Mouse (Mus musculus) mesoderm, embryonic 11.5 days (tissue): ENCODE results near the gene Kifc1.
"Not testable (repeated sequence)": the region's sequence is repeated elsewhere in the genome, so short reads cannot be mapped to it uniquely, and the experiment has no call there.

Source experiments
- DNase-seq: peaks from one replicate; pipeline ENCODE4 v3.0.0-alpha.2; 2012; ENCODE audit warnings: low read depth, low spot score

The Kifc1 gene

GRCm38 (mm10) chr17:33902079-33902478, 11.6 kb upstream of the Kifc1 start:
- DNase-seq = no peak

DNA sequence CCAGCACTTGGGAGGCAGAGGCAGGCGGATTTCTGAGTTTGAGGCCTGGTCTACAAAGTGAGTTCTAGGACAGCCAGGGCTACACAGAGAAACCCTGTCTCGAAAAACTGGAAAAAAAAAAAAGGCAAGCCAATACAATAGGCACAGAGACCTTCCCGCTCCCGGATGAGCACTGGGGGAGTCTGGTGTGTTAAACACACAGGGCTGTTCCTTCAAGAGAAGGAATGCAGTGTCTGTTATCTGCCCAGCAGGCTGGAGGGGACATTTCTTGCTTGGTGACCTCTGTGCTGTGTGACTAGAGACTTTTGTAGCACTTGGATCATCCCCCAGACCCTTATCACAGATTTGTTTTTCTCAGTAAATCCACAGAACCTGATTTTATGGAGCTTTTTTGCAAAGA, 11.2 kb upstream of the Kifc1 start:
- no peak for DNase-seq

DNA sequence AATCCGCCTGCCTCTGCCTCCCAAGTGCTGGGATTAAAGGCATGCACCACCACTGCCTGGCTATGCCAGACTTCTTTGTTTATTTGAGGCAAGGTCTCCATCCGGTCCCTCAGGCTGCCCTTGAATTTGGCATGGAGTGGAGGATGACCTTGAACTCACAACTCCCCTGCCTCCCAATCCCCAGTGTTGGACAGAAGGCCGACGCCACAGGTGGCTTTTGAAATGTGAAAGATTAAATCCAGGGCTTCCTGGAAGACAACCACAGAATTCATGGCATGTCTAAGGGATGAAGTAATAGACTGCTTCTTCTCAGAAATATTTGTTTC, 10.5 kb upstream of the Kifc1 start:
- DNase-seq = no peak

DNA sequence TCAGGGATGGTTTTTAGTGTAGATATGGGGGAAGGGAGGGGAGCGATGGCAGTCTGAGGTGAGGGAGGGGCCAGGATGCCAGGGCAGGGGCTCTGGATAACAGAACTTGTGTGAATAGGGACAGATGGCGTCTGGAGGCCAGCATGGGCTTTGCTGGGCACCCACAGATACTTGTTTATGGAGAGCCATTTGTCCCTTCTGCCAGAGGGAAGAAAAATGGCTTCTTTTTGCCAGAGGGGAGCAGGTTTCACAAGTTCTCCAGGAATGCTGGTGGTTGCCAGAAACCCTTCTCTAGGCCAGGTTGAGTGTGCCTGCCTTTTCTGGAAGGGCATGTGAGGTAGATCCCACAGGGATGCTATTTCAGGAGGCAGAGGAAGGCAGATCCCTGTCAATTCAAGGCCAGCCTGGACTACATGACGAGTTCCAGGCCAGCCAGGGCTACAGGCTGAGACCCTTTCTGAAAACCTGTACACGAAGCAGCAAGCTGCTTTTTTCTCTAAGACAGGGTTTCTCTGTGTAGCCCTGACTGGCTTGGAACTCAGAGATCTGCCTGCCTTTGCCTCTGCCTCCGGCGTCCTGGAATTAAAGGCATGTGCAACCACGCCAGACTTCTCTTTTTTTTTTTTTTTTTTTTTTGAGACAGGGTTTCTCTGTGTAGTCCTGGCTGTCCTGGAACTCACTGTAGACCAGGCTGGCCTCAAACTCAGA, 10.0 kb upstream of the Kifc1 start:
- DNase-seq = no peak

DNA sequence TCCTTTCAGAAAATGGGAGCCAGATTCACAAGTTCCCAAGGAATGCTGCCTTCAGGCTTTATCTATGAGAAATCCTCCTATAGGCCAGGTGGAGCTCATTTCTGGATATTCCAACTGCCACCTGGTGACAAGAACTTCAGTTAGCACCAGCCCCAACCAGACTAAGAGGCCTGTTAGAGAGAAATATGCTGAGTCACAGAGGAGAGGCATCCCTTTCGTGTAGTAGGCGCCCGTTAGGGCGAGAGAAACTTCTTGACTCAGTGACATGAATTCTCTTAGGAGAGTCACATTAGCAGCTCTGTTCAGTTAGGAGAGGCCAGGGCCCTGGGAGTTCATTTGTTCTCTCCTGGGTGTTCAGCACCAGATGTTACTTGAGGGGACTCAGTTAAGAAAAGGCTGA, 9.2 kb upstream of the Kifc1 start:
- no peak for DNase-seq

DNA sequence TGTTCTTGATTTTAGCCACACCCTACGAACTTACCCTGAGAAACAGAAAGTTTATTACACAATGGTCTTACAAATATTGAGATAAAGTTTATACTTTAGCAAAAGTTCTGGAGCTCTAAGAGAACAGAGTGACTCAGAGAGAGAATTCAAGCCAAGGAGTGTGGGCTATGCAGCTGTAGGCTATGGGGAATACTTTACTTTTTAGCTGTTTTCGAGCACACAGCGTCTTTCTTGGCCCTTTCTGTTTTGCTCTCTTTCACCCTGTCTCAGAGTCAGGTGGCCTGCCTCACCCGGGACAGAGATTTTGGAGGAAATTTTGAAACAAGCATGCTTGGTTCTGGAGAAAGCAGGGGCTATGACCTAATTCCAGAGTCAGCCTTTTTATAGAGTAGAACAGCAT, 7.7 kb upstream of the Kifc1 start:
- DNase-seq = not testable (repeated sequence)

DNA sequence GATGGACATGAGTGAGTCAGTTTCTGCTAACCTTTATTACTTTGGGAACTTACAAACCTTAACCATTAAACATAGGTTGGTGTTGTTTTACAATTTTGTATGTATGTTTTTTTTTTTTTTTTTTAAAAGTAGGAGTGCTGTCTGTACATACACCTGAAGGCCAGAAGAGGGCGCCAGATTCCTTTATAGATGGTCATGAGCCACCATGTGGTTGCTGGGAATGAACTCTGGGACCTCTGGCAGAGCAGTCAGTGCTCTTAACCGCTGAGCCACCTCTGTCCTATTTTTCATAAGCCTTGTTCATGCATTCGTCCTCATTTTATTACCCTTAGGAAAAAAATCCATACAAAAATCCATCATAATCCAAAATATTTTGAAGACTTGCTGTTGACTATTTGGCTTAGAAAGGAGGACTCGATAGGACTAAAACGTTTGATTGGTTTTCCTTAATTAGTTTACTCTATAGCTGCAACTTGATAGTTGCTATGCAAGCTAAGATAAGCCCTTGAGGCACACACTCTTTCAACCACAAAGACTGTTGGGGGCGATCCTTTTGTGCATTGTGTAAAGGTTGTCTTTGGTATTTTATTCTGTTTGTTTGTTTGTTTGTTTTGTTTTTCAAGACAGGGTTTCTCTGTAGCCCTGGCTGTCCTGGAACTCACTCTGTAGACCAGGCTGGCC, 6.8 kb upstream of the Kifc1 start:
- peak; percentile 78 for DNase-seq

DNA sequence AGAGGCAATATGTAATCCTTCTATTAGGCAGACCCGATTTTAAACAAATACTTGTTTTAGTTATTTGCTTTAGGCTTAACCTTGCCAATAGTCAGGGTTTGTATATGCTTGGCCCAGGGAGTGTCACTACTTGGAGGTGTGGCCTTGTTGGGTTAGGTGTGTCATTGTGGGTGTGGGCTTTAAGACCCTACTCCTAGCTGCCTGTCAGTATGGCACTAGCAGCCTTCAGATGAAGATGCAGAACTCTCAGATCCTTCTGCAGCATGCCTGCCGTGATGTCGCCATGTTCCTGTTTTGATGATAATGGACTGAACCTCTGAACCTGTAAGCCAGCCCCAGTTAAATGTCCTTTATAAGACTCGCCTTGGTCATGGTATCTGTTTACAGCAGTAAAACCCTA, 2.5 kb upstream of the Kifc1 start:
- not testable (repeated sequence) for DNase-seq

- DNase-seq = no peak
These were observed 2.0 kb upstream of the Kifc1 start for GRCm38 (mm10) chr17:33892429-33892828.

- DNase-seq = not testable (repeated sequence)
These were observed 1.4 kb upstream of the Kifc1 start for GRCm38 (mm10) chr17:33891892-33892291.

DNA sequence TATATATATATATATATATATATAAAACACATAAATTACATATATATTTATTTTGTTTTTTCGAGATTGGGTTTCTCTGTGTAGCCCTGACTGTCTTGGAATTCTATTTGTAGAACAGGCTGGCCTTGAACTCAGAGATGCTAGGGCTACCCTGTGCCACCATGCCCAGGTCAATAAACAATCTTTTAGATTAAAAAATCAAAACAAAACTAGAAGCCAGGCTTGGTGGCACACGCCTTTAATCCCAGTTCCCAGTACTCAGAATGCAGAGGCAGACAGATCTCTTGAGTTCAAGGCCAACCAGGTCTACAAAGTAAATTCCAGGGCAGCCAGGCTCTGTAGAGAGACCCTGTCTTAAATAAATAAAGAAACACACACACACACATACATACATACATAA, 896 bp upstream of the Kifc1 start:
- no peak for DNase-seq

DNA sequence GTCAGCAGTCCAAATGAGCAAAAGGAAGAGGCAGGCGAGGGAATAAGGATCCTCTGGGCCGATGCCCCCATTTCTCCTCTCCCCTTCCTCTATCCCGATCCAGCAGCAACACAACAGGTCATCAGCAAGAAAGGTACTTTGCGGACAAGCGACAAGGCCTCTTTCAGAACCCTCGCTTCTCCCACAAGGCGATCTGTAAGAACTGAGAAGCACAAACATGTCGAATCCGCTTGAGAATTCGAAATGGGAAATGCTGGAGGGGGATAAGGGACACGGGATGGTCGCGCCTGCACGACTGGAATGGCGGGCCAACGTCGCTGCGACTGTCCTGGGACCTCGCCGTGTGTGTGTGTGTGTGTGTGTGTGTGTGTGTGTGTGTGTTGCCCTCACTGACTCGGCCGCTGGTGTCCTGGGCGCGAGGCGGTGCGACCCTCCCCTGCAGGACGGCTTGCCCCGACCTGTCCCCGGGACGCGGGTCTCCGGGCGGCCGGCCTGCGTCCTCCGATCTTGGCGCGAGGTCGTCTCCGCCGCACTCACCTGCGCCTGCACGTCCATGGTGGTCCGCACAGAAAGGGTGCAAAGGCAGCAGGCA, 424 bp downstream of the Kifc1 start:
- not testable (repeated sequence) for DNase-seq

GRCm38 (mm10) chr17:33888230-33888629, 2.2 kb downstream of the Kifc1 start:
- not testable (repeated sequence) for DNase-seq

DNA sequence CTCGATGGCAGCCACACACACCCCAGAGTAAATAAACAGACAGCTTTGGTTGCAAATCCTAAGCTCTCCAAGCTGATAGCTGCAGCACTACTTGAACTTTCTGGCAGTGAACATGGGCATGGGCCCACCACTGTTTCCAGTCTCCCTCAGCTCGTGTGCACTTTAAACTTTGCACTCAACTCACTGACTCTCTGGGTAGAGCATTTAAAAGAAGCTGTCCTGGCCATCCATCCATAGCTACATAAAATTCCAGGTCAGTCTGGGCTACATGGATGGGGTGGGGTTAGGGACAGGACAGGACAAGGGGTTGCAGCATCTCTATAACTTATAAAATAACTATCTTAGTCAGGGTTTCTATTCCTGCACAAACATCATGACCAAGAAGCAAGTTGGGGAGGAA, 2.7 kb downstream of the Kifc1 start:
- DNase-seq = not testable (repeated sequence)

- not testable (repeated sequence) for DNase-seq
These were observed 6.1 kb downstream of the Kifc1 start for GRCm38 (mm10) chr17:33884320-33884719.

DNA sequence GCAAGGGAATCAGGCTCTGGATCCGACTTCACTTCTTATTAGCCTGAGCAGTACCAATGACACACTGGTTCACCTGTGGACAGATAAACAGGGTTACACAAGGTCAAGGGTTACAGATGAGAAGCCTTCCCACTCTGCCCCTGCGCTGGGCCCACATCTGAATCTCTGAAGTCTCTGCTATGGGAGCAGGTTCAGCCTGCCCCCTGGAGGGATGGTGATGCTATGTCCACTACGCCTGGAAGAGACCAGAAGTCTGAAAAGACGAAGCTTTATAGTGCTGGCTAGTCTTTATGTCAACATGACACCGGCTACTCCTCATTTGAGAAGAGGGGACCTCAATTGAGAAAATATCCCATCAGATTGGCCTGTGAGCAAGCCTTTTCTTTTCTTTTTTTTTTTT, 14.7 kb downstream of the Kifc1 start:
- not testable (repeated sequence) for DNase-seq

DNA sequence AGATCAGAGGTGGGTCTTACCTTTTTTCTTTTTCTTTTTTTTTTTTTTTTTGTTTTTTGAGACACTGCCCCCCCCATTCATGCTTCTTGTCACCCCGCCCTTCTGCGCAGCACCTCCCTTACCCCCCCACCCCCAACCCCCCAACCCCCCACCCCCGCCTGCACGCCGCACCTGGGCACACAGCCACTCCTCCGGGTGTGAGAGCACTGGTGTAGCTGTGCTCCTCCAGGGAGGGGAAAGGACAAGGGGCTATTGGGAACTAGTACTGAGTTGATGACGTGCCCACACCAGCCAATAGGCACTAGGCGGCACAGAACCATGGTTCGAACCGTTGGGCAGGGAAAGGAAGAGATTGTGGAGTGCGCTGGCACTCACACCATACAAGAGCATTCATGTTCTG, 16.1 kb downstream of the Kifc1 start:
- no peak for DNase-seq

GRCm38 (mm10) chr17:33873537-33873936, 16.9 kb downstream of the Kifc1 start, which contains the start of gene Gm7029:
TSS of gene Gm7029 (plus strand) at chr17:33873837.
- not testable (repeated sequence) for DNase-seq

DNA sequence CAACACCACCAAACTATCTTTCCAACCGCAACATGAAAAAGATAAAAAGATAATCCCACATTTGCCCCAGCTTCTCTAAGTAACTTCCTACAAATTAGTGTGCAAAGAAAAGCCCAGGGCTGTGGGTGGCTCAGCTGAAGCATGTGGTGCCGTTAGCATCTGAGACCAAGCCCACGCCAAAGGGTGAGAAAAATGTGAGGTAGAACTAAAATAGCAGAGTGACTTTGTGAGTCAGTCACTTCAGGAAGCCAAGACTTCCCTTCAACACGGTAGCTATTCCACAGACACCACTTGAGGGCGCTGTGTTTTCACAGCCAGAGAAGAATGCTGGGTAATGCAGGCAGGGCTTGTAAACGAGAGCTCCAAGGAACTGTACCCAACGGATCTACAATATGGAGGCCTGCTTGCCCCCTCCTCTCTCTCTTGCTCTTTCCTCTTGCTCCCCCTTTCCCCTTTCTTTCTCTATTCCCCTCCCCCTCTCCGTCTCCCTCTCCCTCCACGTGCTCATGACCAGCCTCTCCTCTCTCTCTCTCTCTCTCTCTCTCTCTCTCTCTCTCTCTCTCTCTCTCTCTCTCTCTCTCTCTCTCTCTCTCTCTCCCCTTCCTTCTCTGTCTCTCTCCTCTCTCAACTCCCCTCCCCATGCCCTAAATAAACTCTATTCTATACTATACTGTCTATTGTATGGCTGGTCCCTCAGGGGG, 25.0 kb downstream of the Kifc1 start:
- DNase-seq = peak; percentile 53

GRCm38 (mm10) chr17:33857816-33858215, 32.6 kb downstream of the Kifc1 start:
- no peak for DNase-seq

DNA sequence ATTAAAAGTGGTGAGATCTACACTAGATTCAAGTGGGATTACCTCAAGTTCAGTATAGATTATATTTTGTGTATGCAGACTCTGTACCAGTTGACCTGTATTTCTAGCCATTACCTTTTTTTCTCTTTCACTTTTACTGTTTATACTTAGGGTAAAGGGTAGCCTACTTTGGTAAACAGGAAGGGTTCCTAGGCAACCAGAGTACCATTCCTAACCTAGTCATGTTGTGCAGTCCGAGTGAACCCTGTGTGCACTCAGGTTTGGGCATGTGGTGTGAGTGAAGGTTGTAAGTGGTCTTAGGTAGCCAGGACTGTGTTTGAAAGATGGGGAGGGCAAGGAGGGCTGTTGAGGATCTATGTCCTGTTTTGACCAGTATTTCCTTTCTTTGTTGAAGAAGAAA, 39.1 kb downstream of the Kifc1 start:
- DNase-seq = no peak

GRCm38 (mm10) chr17:33848139-33848538, 42.3 kb downstream of the Kifc1 start:
- no peak for DNase-seq
